Mouse (Mus musculus) spleen, postnatal 4 days (tissue): ENCODE results near the gene Hnrnpm.

Experiments
- DNase-seq, 2 experiments: peaks; one replicate each; pipeline ENCODE4 v3.0.0; 2022; ENCODE audit warnings: low spot score in 2 of 2

Hnrnpm gene

DNA sequence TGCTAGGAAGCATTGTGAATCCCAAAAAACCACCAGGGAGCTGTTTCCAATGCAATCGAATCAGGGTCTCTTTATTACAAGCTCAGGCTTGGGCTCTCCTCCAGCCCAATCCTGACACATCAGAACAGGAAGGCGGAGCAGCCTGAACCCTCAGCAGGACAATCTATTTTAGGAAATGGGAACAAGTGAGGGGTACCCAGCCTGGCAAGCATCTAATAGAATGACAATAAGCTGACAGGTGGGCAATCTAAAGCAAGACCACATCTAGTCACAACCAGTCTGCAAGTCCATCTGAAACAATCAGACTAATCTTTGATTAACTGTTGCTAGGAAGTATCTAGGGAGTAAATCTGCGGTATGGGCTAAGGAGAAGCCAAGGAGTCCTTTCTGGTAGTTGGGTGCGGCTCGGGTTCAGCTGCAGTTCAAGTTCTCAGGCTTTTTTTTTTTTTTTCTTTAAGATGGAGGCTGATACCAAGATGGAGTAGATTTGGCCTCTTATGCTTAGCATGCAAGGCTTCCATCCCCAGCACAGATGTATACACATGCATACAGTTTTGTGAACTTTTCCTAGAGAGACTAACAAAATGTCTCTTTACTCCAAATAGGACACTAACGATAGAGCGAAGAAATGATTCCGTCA lies 86.7 kb downstream of the Hnrnpm start:
- no peak for DNase-seq

GRCm38 (mm10) chr17:33598506-33598905 lies 88.2 kb downstream of the Hnrnpm start:
- no peak for DNase-seq

DNA sequence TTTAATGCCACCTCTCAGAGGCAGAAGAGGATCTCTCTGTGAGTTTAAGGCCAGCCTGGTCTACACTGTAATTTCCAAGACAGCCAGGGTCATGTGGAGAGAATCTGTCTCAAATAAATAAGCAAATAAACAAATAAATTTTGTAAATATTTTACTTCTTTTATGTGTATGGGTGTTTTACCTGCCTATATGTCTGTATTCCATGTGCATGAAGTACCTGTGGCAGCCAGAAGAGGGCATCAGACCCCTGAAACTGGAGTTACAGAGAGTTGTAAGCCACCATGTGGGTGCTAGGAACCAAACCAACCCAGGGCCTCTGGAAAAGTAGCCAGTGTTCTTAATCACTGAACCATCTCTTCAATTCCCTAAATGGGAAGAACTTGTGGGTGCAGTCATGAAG lies 89.4 kb downstream of the Hnrnpm start:
- DNase-seq: no peak
